7 mouse cellular contexts compared by ENCODE assay signal in the genomic region with DNA sequence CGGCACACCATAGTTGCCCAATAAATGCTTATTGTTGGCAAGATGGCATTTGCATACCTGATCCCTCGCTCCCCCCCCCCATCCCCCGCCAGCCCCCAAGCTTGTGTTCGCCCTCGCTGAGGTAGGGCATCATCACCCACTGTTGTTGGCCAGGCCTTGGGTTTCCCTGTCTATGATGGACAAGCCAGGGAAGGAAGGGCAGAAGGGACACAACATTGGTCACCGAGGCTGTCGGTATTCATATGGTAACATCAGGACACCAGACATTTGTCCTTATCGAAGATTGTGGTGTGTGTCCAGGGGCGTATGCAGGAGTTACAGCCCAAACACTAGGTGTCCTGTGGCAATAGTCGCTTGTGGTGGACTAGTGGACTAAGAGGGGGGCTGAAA. TPM values are rescaled to one million over a fixed set of nuclear protein-coding genes. Genes with fewer than 3 reads are reported as not detected.
DNase-seq lines count a peak whose midpoint lies in the region; ATAC-seq and TF ChIP-seq lines count a peak whose summit lies in the region.

No protein-coding gene starts in this region.

- peak overlapping the region; percentile 63 for H3K4me2 ChIP-seq in lung, postnatal 0 days (replicated peaks; ENCODE audit: low read depth, low read length)
- H3K4me2 ChIP-seq in limb, embryonic 14.5 days (replicated peaks; ENCODE audit: low read depth, low read length, severe bottlenecking) = peak overlapping the region; percentile 80
- H3K4me2 ChIP-seq in stomach, embryonic 15.5 days = peak overlapping the region; percentile 79

- H3K27me3 ChIP-seq in lung, postnatal 0 days (replicated peaks; ENCODE audit: insufficient read depth, low read length) = no peaks in the 10 kb centered on the region
- no peaks in the 10 kb centered on the region for H3K27me3 ChIP-seq in limb, embryonic 14.5 days (ENCODE audit: control insufficient read depth, insufficient read depth, low read length)
- H3K27me3 ChIP-seq in stomach, embryonic 15.5 days (replicated peaks) = no peaks in the 10 kb centered on the region

- DNase-seq in lung, postnatal 0 days (ENCODE audit: low spot score) = no peak
- no peak for DNase-seq in lung, postnatal 4 days
- DNase-seq in limb, embryonic 14.5 days (ENCODE audit: low spot score) = no peak
- no peak for DNase-seq in right cerebral cortex, postnatal 14 days
- DNase-seq in adrenal gland, postnatal 14 days = no peak

- peaks cover 3% of the 10 kb centered on the region; the same call in 1 of the 2 replicates for H3K4me1 ChIP-seq in lung, postnatal 0 days (ENCODE audit: insufficient read depth, low read depth, low read length)
- peaks cover 4% of the 10 kb centered on the region for H3K4me1 ChIP-seq in embryonic fibroblast, embryonic 13.5 days (ENCODE audit: control insufficient read depth, insufficient read depth, low read length)
- H3K4me1 ChIP-seq in limb, embryonic 14.5 days (ENCODE audit: control insufficient read depth, insufficient read depth, low read length) = peaks cover 13% of the 10 kb centered on the region
- H3K4me1 ChIP-seq in stomach, embryonic 15.5 days = peaks cover 14% of the 10 kb centered on the region

- peak overlapping the region; percentile 73 for H3K4me3 ChIP-seq in lung, postnatal 0 days (ENCODE audit: low read depth, low read length)
- H3K4me3 ChIP-seq in embryonic fibroblast, embryonic 13.5 days (ENCODE audit: insufficient read depth, low read length) = peak overlapping the region; percentile 51
- H3K4me3 ChIP-seq in limb, embryonic 14.5 days (replicated peaks; ENCODE audit: low read length) = peak overlapping the region; percentile 67
- peak overlapping the region; percentile 57 for H3K4me3 ChIP-seq in stomach, embryonic 15.5 days (replicated peaks)

- 0 out of 2 replicates have a peak, but pooled peaks cover 10% of the 10 kb centered on the region for H3K36me3 ChIP-seq in lung, postnatal 0 days (ENCODE audit: insufficient read depth, low read length)
- peaks cover 40% of the 10 kb centered on the region for H3K36me3 ChIP-seq in limb, embryonic 14.5 days (ENCODE audit: control insufficient read depth, insufficient read depth, low read length)
- peaks cover 26% of the 10 kb centered on the region for H3K36me3 ChIP-seq in stomach, embryonic 15.5 days

- ATAC-seq in lung, postnatal 0 days = no peak; the same call in 1 of the 2 replicates
- ATAC-seq in limb, embryonic 14.5 days (ENCODE audit: low FRiP score, low read depth) = no peak
- ATAC-seq in stomach, embryonic 15.5 days (ENCODE audit: insufficient read depth, low FRiP score, low read depth) = no peak

- TF ChIP-seq EP300 in lung, postnatal 0 days (IDR thresholded peaks at IDR 0.05) = no peak

- 3% methylated on average over 10 of the region's 10 CpGs for WGBS in lung, postnatal 0 days
- 8% methylated on average over 9 of the region's 10 CpGs for WGBS in limb, embryonic 14.5 days
- WGBS in stomach, embryonic 15.5 days = 3% methylated on average over 10 of the region's 10 CpGs

- TF ChIP-seq POLR2A in embryonic fibroblast, embryonic 13.5 days (IDR thresholded peaks at IDR 0.05; ENCODE audit: low read depth, low read length) = no peak
- TF ChIP-seq POLR2A in limb, embryonic 14.5 days (IDR thresholded peaks at IDR 0.05; ENCODE audit: borderline replicate concordance, extremely low read depth, insufficient read depth, insufficient read length) = no peak

- H3K9me3 ChIP-seq in lung, postnatal 0 days (ENCODE audit: low read length) = no peaks in the 10 kb centered on the region
- H3K9me3 ChIP-seq in limb, embryonic 14.5 days (ENCODE audit: control insufficient read depth, low read length) = no peaks in the 10 kb centered on the region
- no peaks in the 10 kb centered on the region for H3K9me3 ChIP-seq in stomach, embryonic 15.5 days

- H3K27ac ChIP-seq in lung, postnatal 0 days (ENCODE audit: low read length) = peak overlapping the region; percentile 92
- peak overlapping the region; percentile 67 for H3K27ac ChIP-seq in embryonic fibroblast, embryonic 13.5 days (ENCODE audit: insufficient read depth, low read length)
- H3K27ac ChIP-seq in limb, embryonic 14.5 days (replicated peaks; ENCODE audit: low read depth, low read length) = peak overlapping the region; percentile 95
- H3K27ac ChIP-seq in stomach, embryonic 15.5 days = peak overlapping the region; percentile 93

- H3K9ac ChIP-seq in lung, postnatal 0 days (replicated peaks; ENCODE audit: low read depth) = peak overlapping the region; percentile 58
- H3K9ac ChIP-seq in limb, embryonic 14.5 days (ENCODE audit: low read depth, low read length, severe bottlenecking) = peak overlapping the region; percentile 81
- peak overlapping the region; percentile 47 for H3K9ac ChIP-seq in stomach, embryonic 15.5 days

- TF ChIP-seq CTCF in lung, postnatal 0 days (IDR thresholded peaks at IDR 0.05) = no peak
- TF ChIP-seq CTCF in embryonic fibroblast, embryonic 13.5 days (IDR thresholded peaks at IDR 0.05; ENCODE audit: borderline replicate concordance, insufficient read depth, low read length) = no peak

RNA-seq across cellular contexts. Expression of gene Ficd, which starts 0.5 kb away (rescaled TPM):
- 6.7 and 6.8 TPM in 2 replicates for polyA plus RNA-seq in lung, postnatal 0 days (2015; fragmentation: Nextera tagmentation; extraction: Ambion mirVana)
- 6.0 and 7.1 TPM in 2 replicates for polyA plus RNA-seq in embryonic fibroblast, embryonic 13.5 days (2011; ENCODE audit: insufficient read length, low read depth, missing spikeins)
- polyA plus RNA-seq in limb, embryonic 14.5 days (2012; rRNA removed) = 6.3 and 6.5 TPM in 2 replicates
- 5.6 and 6.5 TPM in 2 replicates for polyA plus RNA-seq in limb, embryonic 14.5 days (2014; fragmentation: Nextera tagmentation; extraction: Ambion mirVana)
- 7.1 and 7.6 TPM in 2 replicates for polyA plus RNA-seq in stomach, embryonic 15.5 days (2015; fragmentation: Nextera tagmentation; extraction: Ambion mirVana)
- total RNA-seq in adrenal gland, postnatal 14 days (2021) = 8.2 and 10.4 TPM in 2 replicates

RNA-seq across cellular contexts. Expression of gene 1700069L16Rik, which starts 11.5 kb away (rescaled TPM):
- not detected in 2 replicates for polyA plus RNA-seq in lung, postnatal 0 days (2015; fragmentation: Nextera tagmentation; extraction: Ambion mirVana)
- polyA plus RNA-seq in embryonic fibroblast, embryonic 13.5 days (2011; ENCODE audit: insufficient read length, low read depth, missing spikeins) = not detected in 2 replicates
- polyA plus RNA-seq in limb, embryonic 14.5 days (2012; rRNA removed) = not detected in 2 replicates
- not detected in 2 replicates for polyA plus RNA-seq in limb, embryonic 14.5 days (2014; fragmentation: Nextera tagmentation; extraction: Ambion mirVana)
- polyA plus RNA-seq in stomach, embryonic 15.5 days (2015; fragmentation: Nextera tagmentation; extraction: Ambion mirVana) = not detected in 2 replicates
- not detected in 2 replicates for total RNA-seq in adrenal gland, postnatal 14 days (2021)

RNA-seq across cellular contexts. Expression of gene Sart3, which starts 36.2 kb away (rescaled TPM):
- polyA plus RNA-seq in lung, postnatal 0 days (2015; fragmentation: Nextera tagmentation; extraction: Ambion mirVana) = 12.8 and 16.9 TPM in 2 replicates
- polyA plus RNA-seq in embryonic fibroblast, embryonic 13.5 days (2011; ENCODE audit: insufficient read length, low read depth, missing spikeins) = 20.8 and 21.1 TPM in 2 replicates
- 56.8 and 57.3 TPM in 2 replicates for polyA plus RNA-seq in limb, embryonic 14.5 days (2012; rRNA removed)
- 41.7 and 45.8 TPM in 2 replicates for polyA plus RNA-seq in limb, embryonic 14.5 days (2014; fragmentation: Nextera tagmentation; extraction: Ambion mirVana)
- polyA plus RNA-seq in stomach, embryonic 15.5 days (2015; fragmentation: Nextera tagmentation; extraction: Ambion mirVana) = 43.5 and 45.8 TPM in 2 replicates
- total RNA-seq in adrenal gland, postnatal 14 days (2021) = 33.8 and 38.4 TPM in 2 replicates

RNA-seq across cellular contexts. Expression of gene Iscu, which starts 36.4 kb away (rescaled TPM):
- 197 and 225 TPM in 2 replicates for polyA plus RNA-seq in lung, postnatal 0 days (2015; fragmentation: Nextera tagmentation; extraction: Ambion mirVana)
- polyA plus RNA-seq in embryonic fibroblast, embryonic 13.5 days (2011; ENCODE audit: insufficient read length, low read depth, missing spikeins) = 71.8 and 85.3 TPM in 2 replicates
- polyA plus RNA-seq in limb, embryonic 14.5 days (2012; rRNA removed) = 80.8 and 85.4 TPM in 2 replicates
- 102 and 106 TPM in 2 replicates for polyA plus RNA-seq in limb, embryonic 14.5 days (2014; fragmentation: Nextera tagmentation; extraction: Ambion mirVana)
- 111 and 112 TPM in 2 replicates for polyA plus RNA-seq in stomach, embryonic 15.5 days (2015; fragmentation: Nextera tagmentation; extraction: Ambion mirVana)
- 429 and 451 TPM in 2 replicates for total RNA-seq in adrenal gland, postnatal 14 days (2021)
